Mouse (Mus musculus): Measurements from ENCODE around the gene Farp2.

The Farp2 gene

DNA sequence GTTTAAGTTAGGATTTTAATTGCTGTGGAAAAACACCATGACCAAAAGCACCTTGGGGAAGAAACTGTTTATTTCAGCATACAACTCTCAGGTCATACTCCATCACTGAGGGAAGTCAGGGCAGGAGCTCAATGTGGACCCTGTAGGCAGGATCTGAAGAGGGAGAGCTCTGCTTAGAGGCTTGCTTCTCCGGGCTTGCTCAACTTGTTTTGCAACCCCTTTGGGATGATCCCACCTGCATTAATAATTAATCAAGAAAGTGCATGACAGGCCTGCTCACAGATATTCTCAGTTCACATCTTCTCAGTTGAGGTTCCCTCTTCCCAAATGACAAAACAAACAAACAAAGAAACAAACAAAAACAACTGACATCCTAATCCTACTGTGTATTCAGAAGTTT is 51.8 kb downstream of the Farp2 start:
- DNase-seq: no peak

- DNase-seq: no peak
These were observed 52.9 kb downstream of the Farp2 start for GRCm38 (mm10) chr1:93564781-93565180.

GRCm38 (mm10) chr1:93567013-93567412 is 55.1 kb downstream of the Farp2 start:
- no peak for DNase-seq

- no peak for DNase-seq
These were observed 56.0 kb downstream of the Farp2 start for GRCm38 (mm10) chr1:93567717-93568497.

GRCm38 (mm10) chr1:93577066-93577465 is 65.2 kb downstream of the Farp2 start:
- DNase-seq: no peak

DNA sequence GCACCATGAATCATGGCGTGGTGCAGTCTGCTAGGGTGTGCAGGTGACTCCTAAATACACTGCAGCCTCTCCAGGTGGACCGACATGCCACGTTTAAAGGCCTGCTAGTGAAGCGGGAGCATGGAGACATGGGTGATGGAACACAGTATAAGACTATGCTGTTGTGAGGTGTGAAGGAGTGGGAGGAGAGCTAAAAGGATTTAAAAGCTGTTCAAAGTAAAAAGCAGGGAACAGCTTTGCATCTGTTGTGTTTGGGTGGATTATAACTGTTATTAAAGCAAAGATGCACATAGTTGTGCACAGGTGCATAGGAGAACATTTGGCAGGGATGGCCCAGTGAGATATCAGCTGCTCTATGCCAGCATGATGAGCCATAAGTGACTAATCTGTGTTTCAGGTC is 66.0 kb downstream of the Farp2 start:
- no peak for DNase-seq

- no peak for DNase-seq
These were observed 69.7 kb downstream of the Farp2 start for GRCm38 (mm10) chr1:93581545-93581944.

- DNase-seq: no peak
These were observed 76.5 kb downstream of the Farp2 start for GRCm38 (mm10) chr1:93588346-93588745.

DNA sequence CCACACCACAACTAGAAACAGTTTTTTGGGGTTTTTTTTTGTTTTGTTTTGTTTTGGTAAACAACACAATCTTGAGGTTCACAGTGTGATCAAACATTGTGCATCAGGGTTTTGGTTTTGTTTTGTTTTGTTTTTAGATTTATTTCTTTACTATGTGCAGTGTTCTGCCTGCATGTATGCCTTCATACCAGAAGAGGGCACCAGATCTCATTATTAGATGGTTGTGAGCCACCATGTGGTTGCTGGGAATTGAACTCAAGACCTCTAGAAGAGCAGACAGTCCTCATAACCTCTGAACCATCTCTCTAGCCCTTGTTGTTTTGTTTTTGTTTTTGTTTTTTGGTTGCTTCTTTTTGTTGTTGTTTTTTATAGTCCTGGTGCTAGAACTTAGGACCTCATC is 82.1 kb downstream of the Farp2 start:
- no peak for DNase-seq

DNA sequence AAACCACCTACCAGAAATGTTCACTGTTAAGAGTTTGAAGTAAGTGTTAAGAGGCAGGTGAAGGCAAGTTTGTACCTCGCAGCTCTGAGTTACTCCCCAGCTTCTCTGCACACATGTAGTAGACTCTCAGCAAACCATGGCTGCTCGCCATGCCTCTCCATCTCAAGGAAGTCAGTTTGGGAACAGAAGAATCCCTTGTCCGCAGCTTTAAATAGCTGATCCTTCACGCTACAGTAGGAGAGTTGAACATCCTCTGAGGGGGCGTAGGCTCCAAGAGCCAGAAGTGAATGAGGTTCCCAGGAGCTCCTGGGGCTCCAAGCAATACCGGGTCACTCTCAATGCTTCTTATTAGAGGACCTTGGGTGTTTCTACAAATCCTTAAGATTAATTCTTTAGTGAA is 84.0 kb downstream of the Farp2 start:
- DNase-seq: no peak

GRCm38 (mm10) chr1:93602911-93603310 is 91.0 kb downstream of the Farp2 start:
- no peak for DNase-seq

GRCm38 (mm10) chr1:93603921-93604320 is 92.0 kb downstream of the Farp2 start:
- no peak for DNase-seq

DNA sequence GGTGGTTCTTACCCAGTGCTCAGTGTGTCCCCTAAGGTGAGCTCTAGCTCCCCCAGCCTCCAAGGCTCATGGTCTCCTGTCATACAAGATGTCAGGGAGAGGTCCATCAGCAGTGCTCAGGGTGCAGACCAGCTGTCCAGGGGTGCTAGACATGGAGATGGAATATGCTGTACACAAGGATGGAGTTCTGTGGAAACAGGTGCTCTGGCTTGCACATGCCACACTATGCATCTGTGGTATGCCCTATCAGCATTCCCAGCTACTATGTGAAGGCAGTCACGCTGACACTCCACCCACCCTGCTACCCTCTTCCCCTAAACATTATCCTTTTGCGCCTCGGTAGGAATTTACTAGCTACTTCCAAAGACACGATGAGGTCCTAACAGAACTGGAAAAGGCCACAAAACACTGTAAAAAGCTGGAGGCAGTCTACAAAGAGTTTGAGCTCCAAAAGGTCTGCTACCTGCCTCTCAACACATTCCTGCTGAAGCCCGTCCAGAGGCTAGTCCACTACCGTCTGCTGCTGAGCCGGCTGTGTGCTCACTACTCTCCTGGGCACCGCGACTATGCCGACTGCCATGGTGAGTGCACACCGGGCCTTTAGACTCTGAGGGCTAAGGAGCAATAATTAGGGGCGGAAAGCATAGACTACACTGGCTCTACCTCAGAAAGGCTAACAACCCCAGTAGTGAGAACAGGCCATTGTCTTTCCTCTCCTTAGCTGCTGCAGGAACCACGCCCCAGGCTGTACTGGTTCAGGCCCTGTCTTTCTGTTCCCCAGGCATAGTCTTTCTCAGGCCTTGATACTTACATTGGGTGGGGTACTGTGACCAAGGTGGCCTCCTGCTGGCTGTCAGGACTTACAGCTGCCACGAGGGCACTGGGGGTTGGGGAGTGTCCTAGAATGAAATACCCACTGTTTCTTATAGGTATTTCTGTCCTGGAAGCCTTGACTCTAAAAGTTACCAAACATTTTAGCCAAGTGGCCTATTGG is 95.5 kb downstream of the Farp2 start:
- no peak for DNase-seq

DNA sequence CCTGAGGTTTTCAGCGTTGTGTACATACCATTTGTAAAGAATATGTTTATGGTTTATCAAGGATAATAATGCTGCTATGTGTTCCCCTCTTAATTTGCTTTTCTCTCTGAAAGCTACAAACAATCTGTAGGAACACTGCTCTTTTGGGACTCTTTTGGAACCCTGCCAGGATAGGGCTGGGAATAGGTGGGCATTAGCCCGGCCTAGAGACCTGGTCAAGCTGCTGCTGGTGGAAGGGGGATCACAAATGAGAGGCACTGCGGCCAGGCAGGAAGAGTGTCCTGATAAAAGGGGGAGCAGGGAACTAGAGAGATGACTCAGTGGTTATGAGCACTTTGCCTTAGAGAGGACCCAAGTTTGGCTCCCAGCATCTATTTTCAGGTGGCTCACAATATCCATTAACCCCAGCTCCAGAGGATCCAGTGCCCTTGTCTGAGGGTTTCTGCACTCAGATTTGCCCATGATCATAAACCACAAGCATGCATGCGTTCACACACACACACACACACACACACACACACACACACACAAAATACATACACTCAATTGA is 96.9 kb downstream of the Farp2 start:
- DNase-seq: no peak

DNA sequence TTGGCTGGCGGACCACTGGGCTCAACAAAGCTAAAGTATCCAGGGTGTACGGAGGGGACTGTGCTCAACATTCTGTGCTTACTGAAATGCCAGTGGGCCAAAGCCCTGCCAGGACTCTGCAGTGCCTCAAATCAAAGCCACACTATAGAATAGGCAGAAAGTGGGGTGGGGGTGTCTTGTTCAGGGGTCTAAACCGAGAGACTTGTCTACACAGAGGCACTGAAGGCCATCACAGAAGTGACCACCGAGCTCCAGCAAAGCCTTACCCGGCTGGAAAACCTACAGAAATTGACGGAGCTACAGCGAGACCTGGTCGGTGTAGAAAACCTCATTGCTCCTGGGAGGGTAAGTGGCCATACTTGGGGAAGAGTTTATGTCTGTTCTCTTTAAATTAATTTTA is 97.9 kb downstream of the Farp2 start:
- no peak for DNase-seq

DNA sequence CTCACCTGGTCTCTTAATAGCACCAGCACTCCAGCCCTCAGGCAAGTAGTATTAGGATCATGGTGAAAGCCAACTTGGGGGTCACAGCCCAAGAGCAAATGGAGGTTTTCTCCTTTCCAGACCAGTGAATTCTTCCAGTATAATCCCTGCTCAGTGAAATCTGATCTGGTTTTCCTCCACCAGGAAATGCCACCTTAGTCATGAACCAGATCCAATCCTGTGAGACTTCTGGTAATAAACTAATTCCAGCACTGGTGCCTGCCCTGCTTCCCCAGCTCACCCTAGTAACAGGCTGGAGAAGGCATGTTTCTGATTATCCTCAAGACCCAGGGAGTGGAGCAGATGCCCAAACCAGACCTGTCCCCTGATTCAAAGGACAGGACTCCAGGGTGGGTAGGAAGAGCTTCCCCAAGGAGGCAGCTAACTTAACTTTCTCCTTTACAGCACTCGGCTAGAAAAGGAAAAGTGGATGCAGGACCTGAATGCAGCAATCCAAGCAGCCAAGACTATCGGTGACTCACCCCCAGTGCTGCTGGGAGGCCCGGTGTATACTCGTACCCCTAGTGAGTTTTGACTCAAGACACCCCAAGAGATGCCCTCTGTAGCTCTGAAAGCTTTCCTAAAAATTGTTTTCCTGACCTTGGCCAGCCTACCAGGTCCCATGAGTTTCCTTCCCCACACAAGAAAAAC is 106.3 kb downstream of the Farp2 start:
- no peak for DNase-seq

- no peak for DNase-seq
These were observed 107.1 kb downstream of the Farp2 start for GRCm38 (mm10) chr1:93618948-93619347.

DNA sequence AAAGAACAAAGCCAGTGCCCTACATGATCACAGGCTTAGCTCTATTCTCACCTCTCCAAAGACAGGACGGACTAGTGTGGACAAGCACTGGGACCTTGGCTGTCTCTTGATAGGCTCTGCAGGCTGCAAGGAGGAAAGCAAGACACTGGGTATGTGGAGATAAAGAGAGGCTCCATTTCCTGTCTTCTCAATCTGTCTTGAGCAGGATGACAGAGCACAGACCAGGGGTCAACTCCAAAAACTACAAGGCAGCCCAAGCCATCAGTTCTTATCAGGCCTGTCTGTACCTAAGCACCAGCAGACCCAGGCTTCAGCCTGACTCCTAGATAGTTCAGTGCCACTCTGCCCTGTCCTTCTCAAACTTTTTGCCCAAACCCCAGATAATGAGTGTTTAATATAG is 112.6 kb downstream of the Farp2 start:
- no peak for DNase-seq

DNA sequence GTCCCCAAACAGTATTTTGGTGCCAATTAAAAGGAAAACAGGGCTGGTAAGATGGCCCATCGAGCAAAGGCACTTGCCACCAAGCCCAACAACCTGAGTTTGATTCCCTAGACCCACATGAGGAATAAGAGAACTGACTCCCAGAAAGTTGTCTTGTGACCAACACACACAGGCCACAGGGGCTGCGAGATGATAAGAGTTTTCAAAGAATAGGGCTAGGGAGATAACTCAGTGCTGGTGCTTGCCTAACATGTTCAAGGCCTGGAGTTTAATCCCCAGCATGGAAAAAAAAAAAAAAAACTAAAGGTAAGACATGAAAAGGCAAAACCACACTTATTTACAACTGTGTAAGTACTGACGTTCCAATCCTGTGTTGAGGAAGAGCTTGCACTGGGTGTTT is 118.9 kb downstream of the Farp2 start:
- DNase-seq: no peak

DNA sequence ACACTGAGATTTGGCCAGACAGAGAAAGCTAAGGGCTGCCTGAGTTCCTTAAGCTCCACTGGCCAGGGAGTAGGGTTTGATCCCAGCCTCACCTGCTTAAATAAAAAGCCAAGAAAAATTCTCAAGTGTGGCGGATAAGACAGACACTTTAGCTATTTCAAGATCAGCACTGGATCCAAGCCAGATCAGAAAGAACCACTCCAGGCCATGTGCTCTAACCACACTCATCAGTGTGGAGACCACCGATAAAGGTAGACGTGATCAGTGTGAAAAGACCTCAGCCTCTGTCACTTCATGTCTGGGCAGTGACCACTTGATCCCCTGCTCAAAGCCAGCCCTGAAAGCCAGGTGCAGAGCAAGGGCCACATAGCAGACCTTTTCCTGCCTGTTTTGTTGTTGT is 120.8 kb downstream of the Farp2 start:
- no peak for DNase-seq

DNA sequence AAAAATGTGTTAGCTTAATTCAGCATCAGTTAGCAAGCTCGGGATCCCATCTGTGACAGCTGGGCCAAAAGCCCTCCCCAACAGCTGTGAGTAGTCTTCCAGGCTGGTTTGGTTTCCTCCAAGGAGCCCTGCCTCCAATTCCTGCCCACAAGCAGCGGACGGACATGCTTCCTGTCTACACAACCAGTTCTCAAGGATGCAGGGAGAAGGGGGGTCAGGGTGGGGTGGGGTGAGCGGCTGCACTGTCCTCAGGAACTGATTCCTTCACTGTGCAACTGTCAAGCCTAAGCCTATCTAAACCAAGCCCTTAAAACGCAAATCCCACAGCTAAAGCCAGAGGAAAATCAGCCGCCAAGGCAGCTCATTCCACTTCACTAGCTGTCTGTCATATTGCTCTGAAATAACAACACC is 122.6 kb downstream of the Farp2 start:
- no peak for DNase-seq

- no peak for DNase-seq
These were observed 123.3 kb downstream of the Farp2 start for GRCm38 (mm10) chr1:93635091-93635579.

Data from cerebellum, adult 11 months (tissue).